Mouse (Mus musculus): ENCODE measurements around the gene Pou4f2.

Pou4f2 gene

DNA sequence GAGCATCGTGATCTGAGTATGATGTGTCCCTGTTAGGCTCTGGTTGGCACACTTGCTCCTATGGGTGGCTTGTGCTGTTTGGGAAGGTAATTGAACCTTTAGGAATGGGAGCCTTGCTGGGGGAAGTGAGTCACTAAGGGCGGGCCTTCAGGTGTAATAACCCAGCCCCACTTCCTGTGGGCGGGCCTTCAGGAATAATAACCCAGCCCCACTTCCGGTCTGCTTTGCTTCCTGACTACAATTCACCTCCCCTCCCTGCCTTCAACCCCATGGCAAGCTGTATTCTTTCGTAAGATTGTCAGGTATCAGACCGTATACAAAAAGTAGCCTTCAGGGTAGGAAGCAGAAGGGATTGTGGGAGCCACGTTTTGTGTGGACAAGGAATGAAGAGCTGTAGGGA, 45.7 kb downstream of the Pou4f2 start:
- no peak for DNase-seq

Measured in kidney, postnatal 25 days (tissue).